Mouse (Mus musculus) heart, postnatal 0 days (tissue): ENCODE data around the gene Aplp2. TPM values are rescaled to one million over a fixed set of nuclear protein-coding genes. Genes with fewer than 3 reads are reported as not detected.

Experiments
- ATAC-seq: fragments of 200-750 bp; cut with Nextera tagmentation; 2 replicates; pipeline ENCODE4 v1.8.0; 2017; ENCODE audit warnings: low read depth, moderate number of reproducible peaks, moderate library complexity; ENCODE audit not compliant: insufficient read depth
- DNase-seq: peaks from one replicate; pipeline ENCODE4 v3.0.0-alpha.2; 2016; ENCODE audit warnings: low spot score
- H3K27ac ChIP-seq: fragments of 300-500 bp; sonication (generic); 2 replicates; pipeline ENCODE4 v1.5.1; 2014; ENCODE audit warnings: low read depth, mild to moderate bottlenecking
- H3K27me3 ChIP-seq: fragments of 300-500 bp; sonication (generic); 2 replicates; pipeline ENCODE4 v1.6.1; 2014; ENCODE audit warnings: low read length, mixed read lengths; ENCODE audit not compliant: control insufficient read depth, insufficient read depth
- H3K36me3 ChIP-seq: fragments of 300-500 bp; sonication (generic); replicated peaks from 2 replicates; pipeline ENCODE4 v1.6.1; 2014; ENCODE audit warnings: low read length, mixed read lengths; ENCODE audit not compliant: control insufficient read depth, insufficient read depth
- H3K4me1 ChIP-seq: fragments of 300-500 bp; sonication (generic); 2 replicates; pipeline ENCODE4 v1.6.1; 2014; ENCODE audit warnings: antibody characterized with exemption; ENCODE audit not compliant: control insufficient read depth, insufficient read depth
- H3K4me2 ChIP-seq: fragments of 300-500 bp; sonication (generic); 2 replicates; pipeline ENCODE4 v1.6.1; 2014; ENCODE audit warnings: low read depth, mild to moderate bottlenecking, low read length, moderate library complexity
- H3K4me3 ChIP-seq: fragments of 300-500 bp; sonication (generic); 2 replicates; pipeline ENCODE4 v1.5.1; 2014; ENCODE audit warnings: low read depth, low read length
- H3K9ac ChIP-seq: fragments of 300-500 bp; sonication (generic); replicated peaks from 2 replicates; pipeline ENCODE4 v1.6.1; 2014; ENCODE audit warnings: low read depth, low read length, mixed read lengths
- H3K9me3 ChIP-seq: fragments of 300-500 bp; sonication (generic); replicated peaks from 2 replicates; pipeline ENCODE4 v1.6.1; 2016; ENCODE audit warnings: low read length; ENCODE audit not compliant: control insufficient read depth
- CTCF ChIP-seq: IDR thresholded peaks from 2 replicates; pipeline ENCODE4 v1.5.1; 2016; ENCODE audit warnings: antibody characterized with exemption, control low read depth, low read depth
- EP300 ChIP-seq: IDR thresholded peaks from 2 replicates; pipeline ENCODE4 v1.6.1; 2016; ENCODE audit warnings: antibody characterized with exemption, low read depth
- WGBS: fragments of 180-500 bp; shearing (Covaris S2); extraction: QIAGEN DNeasy Blood & Tissue Kit; methylation state at CpG from one replicate; pipeline ENCODE4 v1.1.7; 2014; 5-methylcytosine and 5-hydroxymethylcytosine counted together
- polyA plus RNA-seq: library from polyadenylated mRNA; unstranded; fragments of >200 nt; fragmentation: Nextera tagmentation; extraction: Ambion mirVana; gene quantifications from 2 replicates; pipeline ENCODE4 v1.2.1, GENCODE M21; 2015
- total RNA-seq: library from RNA; depleted of rRNA; stranded (reverse); fragments of >200 nt; gene quantifications from 2 replicates; pipeline ENCODE4 v1.2.3, GENCODE M21; 2014; ENCODE audit warnings: low replicate concordance; rRNA removed

Aplp2 gene
- total RNA-seq (305 and 331 TPM in 2 replicates), polyA plus RNA-seq (301 and 312 TPM in 2 replicates)

DNA sequence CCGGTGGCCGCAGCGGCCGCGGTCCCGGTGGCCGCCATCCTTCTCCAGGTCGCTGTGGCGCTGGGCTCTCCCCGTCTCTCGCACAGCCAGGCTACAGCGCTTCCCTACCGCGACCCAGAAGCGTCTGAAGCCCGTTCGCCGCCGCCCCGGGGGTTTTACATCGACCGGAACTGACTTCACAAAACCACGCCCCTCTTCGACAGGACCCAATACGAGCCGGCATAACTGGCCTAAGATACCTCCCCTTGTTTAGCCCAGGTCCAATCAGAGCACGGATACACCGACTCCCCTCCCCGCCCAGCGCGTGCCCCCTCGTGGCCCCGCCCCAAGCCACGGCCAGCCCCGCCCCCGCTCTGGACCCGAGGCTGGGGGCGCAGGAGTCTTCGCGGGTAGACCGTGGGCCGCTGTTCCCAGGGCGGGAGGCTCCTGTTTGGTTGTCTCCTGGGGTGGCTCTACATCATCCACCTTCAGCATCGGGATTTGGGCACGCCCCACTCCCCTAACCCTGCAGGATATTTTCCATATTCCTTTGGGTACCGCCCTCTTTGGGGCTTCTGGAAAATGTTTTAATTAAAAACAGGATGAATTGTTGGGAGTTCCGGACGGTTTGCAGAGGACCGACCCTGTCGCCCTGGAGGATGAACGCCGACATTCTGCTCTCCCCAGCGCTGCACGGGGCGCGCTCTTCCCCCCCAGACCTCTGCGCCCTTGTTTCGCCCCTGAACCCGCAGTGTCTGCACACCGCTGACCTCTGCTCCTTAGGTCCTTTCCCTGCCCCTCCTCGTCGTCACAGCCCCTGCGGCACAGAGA lies at the start of gene Aplp2:
Gene Aplp2, minus strand, starts transcription at position 126 of the 810 bp plus-strand sequence.
- H3K4me1 ChIP-seq, result peaks cover 7% of the 10 kb centered on the region
- under 1% methylated on average over 59 of the region's 63 CpGs for WGBS
- H3K36me3 ChIP-seq, result no peaks in the 10 kb centered on the region
- peak within 1 kb of the TSS; percentile 90 for H3K27ac ChIP-seq
- TF ChIP-seq EP300 (0 out of 2 replicates have a peak, but pooled peaks have one; percentile 24), CTCF (no peak)
- no peaks in the 10 kb centered on the region for H3K27me3 ChIP-seq
- peak within 1 kb of the TSS; percentile 88 for H3K4me3 ChIP-seq
- peak within 1 kb of the TSS; percentile 88 for H3K9ac ChIP-seq
- peak within 1 kb of the TSS; percentile 90 for H3K4me2 ChIP-seq
- no peaks in the 10 kb centered on the region for H3K9me3 ChIP-seq
- ATAC-seq (peak; percentile 99), DNase-seq (peak; percentile 99)

DNA sequence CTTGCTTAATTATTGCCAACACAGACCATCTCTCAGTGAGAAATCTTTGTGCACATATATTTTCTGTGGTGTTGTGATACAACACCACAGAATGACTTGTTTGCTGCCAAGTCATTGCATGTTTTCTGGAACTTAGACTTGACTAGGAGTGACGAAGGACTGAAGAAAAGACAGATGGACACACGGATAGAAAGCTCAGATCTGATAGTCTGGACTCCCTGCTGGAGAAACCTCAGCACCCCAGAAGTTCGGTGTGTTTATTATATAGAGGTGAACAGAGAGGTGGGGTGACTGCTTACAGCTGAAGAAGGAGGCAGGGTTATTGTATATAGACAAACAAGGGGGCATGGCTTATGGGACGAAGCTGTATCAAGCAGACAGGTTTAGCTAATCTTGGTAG lies 48.6 kb upstream of the Aplp2 start:
- Histone ChIP-seq H3K4me3 (no peak overlapping the region), H3K9me3 (no peaks in the 10 kb centered on the region), H3K27ac (no peak overlapping the region), H3K4me2 (no peak overlapping the region), H3K27me3 (no peaks in the 10 kb centered on the region), H3K4me1 (peaks cover 14% of the 10 kb centered on the region; the same call in 1 of the 2 replicates), H3K36me3 (no peaks in the 10 kb centered on the region), H3K9ac (no peak overlapping the region)
- no peak for TF ChIP-seq CTCF
- TF ChIP-seq EP300, result no peak
- DNase-seq, result no peak
- WGBS, result 65% methylated on average over 4 of the region's 4 CpGs
- ATAC-seq, result no peak

DNA sequence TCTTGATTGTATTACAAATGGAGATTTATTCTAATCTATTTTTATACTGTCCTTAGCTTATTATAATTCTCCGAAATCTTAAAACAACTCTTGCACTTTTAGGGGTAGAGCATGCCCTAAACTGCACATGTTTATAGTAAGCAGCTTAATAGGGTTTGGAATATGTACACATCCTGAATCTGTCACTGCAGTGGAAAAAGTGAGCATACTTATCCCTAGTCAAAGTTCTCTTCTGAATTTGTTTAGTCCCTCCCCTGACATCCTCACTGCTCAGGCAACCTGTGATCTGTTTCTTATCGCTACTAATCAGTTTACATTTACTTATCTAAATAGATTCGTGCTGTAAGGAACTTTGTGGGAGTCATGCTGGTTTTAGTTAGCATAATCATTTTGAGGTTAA lies 46.6 kb upstream of the Aplp2 start:
- peaks cover 19% of the 10 kb centered on the region; the same call in 1 of the 2 replicates for H3K4me1 ChIP-seq
- no peaks in the 10 kb centered on the region for H3K27me3 ChIP-seq
- DNase-seq (no peak), ATAC-seq (no peak)
- no peaks in the 10 kb centered on the region for H3K36me3 ChIP-seq
- no peak overlapping the region for H3K9ac ChIP-seq
- H3K27ac ChIP-seq, result no peak overlapping the region
- H3K9me3 ChIP-seq, result no peaks in the 10 kb centered on the region
- no peak overlapping the region for H3K4me2 ChIP-seq
- TF ChIP-seq EP300, result no peak
- no peak for TF ChIP-seq CTCF
- 59% methylated on average over 3 of the region's 3 CpGs for WGBS
- no peak overlapping the region for H3K4me3 ChIP-seq

DNA sequence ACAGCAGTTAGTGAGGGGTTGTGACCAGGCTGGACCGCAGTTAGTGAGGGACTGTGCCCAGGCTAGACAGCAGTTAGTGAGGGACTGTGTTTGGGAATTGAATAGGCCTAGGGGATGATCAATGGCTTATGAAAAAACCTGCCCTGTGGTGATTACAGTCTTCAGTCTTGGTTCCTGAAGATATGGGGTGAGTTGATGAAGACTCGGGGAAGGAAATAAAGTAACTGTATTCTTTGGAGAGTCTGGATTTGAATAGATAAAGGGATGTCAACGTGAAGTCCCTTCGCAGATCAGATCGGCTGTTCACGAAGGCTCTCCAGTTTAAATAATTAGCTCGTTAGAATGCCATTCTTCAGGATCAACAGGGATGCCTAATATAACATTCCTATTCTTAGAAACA lies 44.3 kb upstream of the Aplp2 start:
- WGBS, result 40% methylated on average over 7 of the region's 7 CpGs
- Histone ChIP-seq H3K4me1 (0 out of 2 replicates have a peak, but pooled peaks cover 14% of the 10 kb centered on the region), H3K27me3 (no peaks in the 10 kb centered on the region), H3K4me3 (no peak overlapping the region), H3K27ac (no peak overlapping the region), H3K36me3 (no peaks in the 10 kb centered on the region), H3K4me2 (no peak overlapping the region), H3K9me3 (no peaks in the 10 kb centered on the region), H3K9ac (no peak overlapping the region)
- no peak for DNase-seq
- TF ChIP-seq EP300 (no peak), CTCF (no peak)
- ATAC-seq, result no peak

DNA sequence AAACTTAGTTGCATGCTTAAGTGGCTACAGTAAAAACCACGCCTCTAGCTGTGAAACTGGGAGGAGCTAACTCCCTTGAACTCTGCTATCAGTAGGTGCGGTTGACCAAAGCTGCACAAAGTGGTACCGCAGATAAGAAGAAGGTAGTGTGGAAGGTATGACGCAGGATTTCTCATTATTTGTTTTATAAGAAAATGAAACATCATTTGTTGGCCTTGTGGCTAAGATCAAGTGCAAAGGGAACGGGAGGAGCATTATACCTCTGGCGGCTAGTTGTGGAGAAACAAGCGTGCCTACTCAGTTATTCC lies 43.0 kb upstream of the Aplp2 start:
- Histone ChIP-seq H3K36me3 (no peaks in the 10 kb centered on the region), H3K4me2 (no peak overlapping the region), H3K9ac (no peak overlapping the region), H3K4me3 (no peak overlapping the region), H3K4me1 (0 out of 2 replicates have a peak, but pooled peaks cover 5% of the 10 kb centered on the region), H3K27me3 (no peaks in the 10 kb centered on the region), H3K9me3 (no peaks in the 10 kb centered on the region), H3K27ac (no peak overlapping the region)
- 83% methylated on average over 7 of the region's 7 CpGs for WGBS
- DNase-seq (no peak), ATAC-seq (no peak)
- TF ChIP-seq CTCF (no peak), EP300 (no peak)
